In genomic region chr5:107025809-107026208, GRCm38 (mm10) we compare ENCODE assay signal across 10 mouse cellular contexts.
A peak's percentile ranks its signal among the peaks of the same experiment; 100 is the strongest.
DNase-seq lines count a peak whose midpoint lies in the region; ATAC-seq and TF ChIP-seq lines count a peak whose summit lies in the region.
"Had no signal": no experiment of that assay in that cellular context is flagged by ENCODE, and none has a peak within 500 bp of the region (broad histone marks: within the 10 kb centered on the region; RNA-seq: fewer than 3 reads in every experiment).

No protein-coding gene starts in this region.

- H3K9me3 ChIP-seq in kidney, embryonic 15.5 days (replicated peaks) = no peaks in the 10 kb centered on the region; the same call in 1 of the 2 replicates
- H3K9me3 ChIP-seq in heart, embryonic 16.5 days (replicated peaks; ENCODE audit: control insufficient read depth, low read length) = 0 out of 2 replicates have a peak, but pooled peaks cover 2% of the 10 kb centered on the region

- TF ChIP-seq CTCF in kidney, adult 2 months (conservative IDR thresholded peaks at IDR 0.05; ENCODE audit: insufficient read depth, insufficient read length, low read depth, low read length) = no peak
- TF ChIP-seq CTCF in gastrocnemius, adult 2 months (IDR thresholded peaks at IDR 0.05) = no peak
- no peak for TF ChIP-seq CTCF in left cerebral cortex, adult 2 months (IDR thresholded peaks at IDR 0.05)

- H3K9ac ChIP-seq in kidney, embryonic 15.5 days = no peak overlapping the region
- no peak overlapping the region for H3K9ac ChIP-seq in heart, embryonic 16.5 days (ENCODE audit: low read length)

- no peak for ATAC-seq in kidney, embryonic 15.5 days (replicated peaks; ENCODE audit: low FRiP score)
- no peak for ATAC-seq in heart, embryonic 16.5 days (replicated peaks; ENCODE audit: extremely low read depth, insufficient read depth, low FRiP score)
- ATAC-seq: activated CD4-positive, CD25-positive, alpha-beta regulatory T cell, adult 4 months had no signal

- peak; percentile 41 for DNase-seq in kidney, adult 2 months
- DNase-seq in gastrocnemius, adult 2 months = peak; percentile 78
- DNase-seq in lung, postnatal 36 days = peak; percentile 64
- DNase-seq in left cerebral cortex, adult 2 months (ENCODE audit: extremely low spot score in 1 of 2, low spot score in 2 of 2) = no peak
- no peak for DNase-seq in embryo, embryonic 9.5 days (ENCODE audit: extremely low spot score)
- DNase-seq: liver had no signal

- H3K4me3 ChIP-seq in kidney, adult 2 months (ENCODE audit: insufficient read depth, low read depth, low read length) = no peak overlapping the region
- H3K4me3 ChIP-seq in kidney, embryonic 15.5 days (replicated peaks) = no peak overlapping the region
- no peak overlapping the region for H3K4me3 ChIP-seq in gastrocnemius, adult 2 months
- H3K4me3 ChIP-seq in heart, embryonic 16.5 days (ENCODE audit: low read length) = no peak overlapping the region
- H3K4me3 ChIP-seq in left cerebral cortex, adult 2 months = no peak overlapping the region
- H3K4me3 ChIP-seq: layer of hippocampus, adult 2 months had no signal

- H3K4me1 ChIP-seq in kidney, adult 2 months (ENCODE audit: control insufficient read depth, insufficient read depth, low read length) = 0 out of 2 replicates have a peak, but pooled peaks cover 1% of the 10 kb centered on the region
- H3K4me1 ChIP-seq in kidney, embryonic 15.5 days = peaks cover 49% of the 10 kb centered on the region
- H3K4me1 ChIP-seq in heart, embryonic 16.5 days (ENCODE audit: control insufficient read depth, insufficient read depth, low read length) = peaks cover 18% of the 10 kb centered on the region

- no peaks in the 10 kb centered on the region for H3K27me3 ChIP-seq in kidney, adult 2 months (replicated peaks; ENCODE audit: control insufficient read depth, insufficient read depth, low read length)
- H3K27me3 ChIP-seq in kidney, embryonic 15.5 days = no peaks in the 10 kb centered on the region
- H3K27me3 ChIP-seq in heart, embryonic 16.5 days (ENCODE audit: control insufficient read depth, insufficient read depth, low read length) = no peaks in the 10 kb centered on the region

- intact Hi-C loops in gastrocnemius, adult 2 months (cut with DNase I) = no loop called here
- intact Hi-C loops in left cerebral cortex, adult 2 months (cut with DNase I) = no loop called here

- no peak for TF ChIP-seq POLR2A in kidney, adult 2 months (IDR thresholded peaks at IDR 0.05; ENCODE audit: low read depth, low read length)

- H3K4me2 ChIP-seq in kidney, embryonic 15.5 days = no peak overlapping the region
- no peak overlapping the region for H3K4me2 ChIP-seq in heart, embryonic 16.5 days (ENCODE audit: low read depth, low read length)

- no peak overlapping the region for H3K27ac ChIP-seq in kidney, adult 2 months (ENCODE audit: insufficient read depth, low read depth, low read length)
- H3K27ac ChIP-seq in kidney, embryonic 15.5 days = no peak overlapping the region
- H3K27ac ChIP-seq in gastrocnemius, adult 2 months = peak overlapping the region; percentile 60
- peak overlapping the region; percentile 44 for H3K27ac ChIP-seq in heart, embryonic 16.5 days (ENCODE audit: low read length)
- H3K27ac ChIP-seq in left cerebral cortex, adult 2 months = no peak overlapping the region
- H3K27ac ChIP-seq: layer of hippocampus, adult 2 months had no signal

- 71% methylated on average over 8 of the region's 8 CpGs for WGBS in kidney, adult 2 months
- 54% methylated on average over 8 of the region's 8 CpGs for WGBS in kidney, embryonic 15.5 days
- 62% methylated on average over 8 of the region's 8 CpGs for WGBS in heart, embryonic 16.5 days

- no peaks in the 10 kb centered on the region for H3K36me3 ChIP-seq in kidney, adult 2 months (ENCODE audit: control insufficient read depth, insufficient read depth, low read length)
- no peaks in the 10 kb centered on the region for H3K36me3 ChIP-seq in kidney, embryonic 15.5 days
- no peaks in the 10 kb centered on the region for H3K36me3 ChIP-seq in heart, embryonic 16.5 days (ENCODE audit: control insufficient read depth, insufficient read depth)

Comparison
In these comparisons a context has a peak if more than half of its experiments do, and no peak if none do; other contexts are left out.
1. DNase-seq: peak in kidney, adult 2 months (single experiment), gastrocnemius, adult 2 months (single experiment) and lung, postnatal 36 days (single experiment); none in left cerebral cortex, adult 2 months (0 of 2) and embryo, embryonic 9.5 days (single experiment).
2. H3K27ac ChIP-seq: peak in gastrocnemius, adult 2 months (single experiment) and heart, embryonic 16.5 days (single experiment); none in kidney, adult 2 months (single experiment), kidney, embryonic 15.5 days (single experiment) and left cerebral cortex, adult 2 months (single experiment).